Mouse (Mus musculus) kidney, adult 9 months (tissue): ENCODE data around the gene Olfr351.

Experiments used
- DNase-seq: peaks from one replicate; pipeline ENCODE4 v3.0.0; 2022

Olfr351 gene

DNA sequence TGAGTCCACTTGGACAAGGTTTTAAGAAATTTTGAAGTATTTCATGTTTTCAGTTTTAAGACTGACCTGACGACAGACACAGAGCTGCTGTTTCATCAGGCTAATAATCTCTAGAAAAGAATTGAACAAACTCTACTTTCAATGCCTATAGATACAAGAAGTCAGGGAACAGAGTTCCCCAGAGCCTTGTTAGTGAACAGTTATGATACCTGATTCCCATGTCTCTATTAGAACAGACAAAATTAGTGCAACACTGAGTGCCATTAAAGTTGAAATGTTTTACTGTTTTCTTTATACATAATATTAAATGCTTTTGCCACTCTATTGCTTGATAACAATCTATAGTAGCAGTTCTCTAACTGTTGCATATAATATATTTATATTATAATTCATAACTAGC is at the start of gene Olfr351:
Gene Olfr351 (minus strand): TSS at position 101 of the 400 bp plus-strand sequence.
- DNase-seq, result no peak

DNA sequence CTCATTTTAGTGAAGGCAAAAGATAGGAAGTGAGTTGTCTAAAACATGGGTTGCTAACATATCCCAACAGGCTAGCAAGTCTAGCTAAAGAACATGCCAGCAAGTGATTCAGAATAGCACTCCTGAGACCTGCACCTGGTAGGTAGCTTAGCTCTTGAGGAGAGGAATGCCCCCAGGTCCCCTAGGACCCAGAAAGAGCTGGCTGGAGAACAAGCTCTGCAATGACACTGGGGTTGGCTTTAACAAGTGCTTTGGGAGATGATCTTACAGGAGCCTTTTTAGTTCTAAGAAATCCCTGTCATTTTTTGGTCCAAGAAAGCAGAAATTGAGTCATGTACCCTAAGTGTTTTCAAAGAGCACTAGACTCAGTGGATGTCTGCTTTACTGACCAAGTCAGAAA is 42.9 kb upstream of the Olfr351 start, which contains the start of gene Olfr354:
Gene Olfr354 (plus strand): TSS at position 301 of the 400 bp plus-strand sequence.
- no peak for DNase-seq

DNA sequence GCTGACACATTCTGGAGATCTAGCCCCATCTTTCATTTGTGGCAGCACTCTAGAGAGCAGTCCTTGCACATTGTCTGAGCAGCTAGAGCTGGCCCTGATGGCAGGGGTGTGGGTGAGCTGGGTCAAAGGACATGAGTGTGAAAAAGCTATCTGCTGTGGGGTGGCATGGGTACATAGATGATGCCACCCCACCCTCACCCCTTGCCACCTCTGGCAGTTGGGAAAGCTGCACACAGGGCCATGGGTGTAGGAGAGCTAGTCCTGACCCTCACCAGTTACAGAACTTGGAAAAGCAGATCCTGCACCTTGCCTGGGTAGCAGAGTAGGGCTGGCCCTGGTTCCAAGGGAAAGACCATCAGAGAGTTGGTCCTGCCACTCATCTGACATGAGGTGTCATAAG is 34.7 kb upstream of the Olfr351 start:
- DNase-seq, result no peak

DNA sequence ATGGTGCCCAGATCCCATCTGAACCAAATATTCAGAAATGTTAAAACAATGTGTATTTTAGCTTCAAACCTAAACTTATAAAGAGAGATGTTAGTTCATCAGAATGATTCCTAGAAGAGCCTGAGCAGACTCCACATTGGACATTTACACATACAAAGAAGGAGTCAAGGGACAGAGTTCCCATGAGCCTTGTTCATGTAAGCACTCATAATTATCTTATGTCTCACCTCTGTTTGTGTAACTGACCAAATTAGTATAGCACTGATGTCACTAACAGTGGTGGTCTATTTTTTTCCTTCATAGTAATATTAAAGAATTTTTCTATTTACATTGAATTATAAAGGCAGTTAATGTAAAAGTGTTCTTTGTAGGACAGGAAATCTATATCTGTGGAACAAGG is 30.4 kb upstream of the Olfr351 start, which contains the start of gene Olfr353:
Gene Olfr353 (minus strand): TSS at position 101 of the 400 bp plus-strand sequence.
- no peak for DNase-seq

DNA sequence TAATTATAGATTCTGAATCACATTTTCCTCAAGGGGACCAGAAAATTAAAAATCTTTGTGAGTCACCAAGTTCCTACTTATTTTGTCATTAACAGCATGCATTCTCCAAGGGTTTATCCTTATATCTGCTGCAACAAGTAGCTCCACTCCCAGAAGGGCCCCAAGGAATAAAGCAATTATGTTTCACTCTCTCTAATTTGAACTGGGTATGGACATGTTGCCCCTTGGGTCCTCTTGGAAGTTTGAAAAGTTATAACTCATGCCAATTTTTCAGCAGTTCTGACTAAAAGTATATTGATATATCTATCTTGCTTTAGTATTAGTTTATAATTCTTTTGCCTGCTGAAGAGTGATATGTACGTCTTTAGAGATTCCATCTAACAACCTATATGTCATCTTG is 5.7 kb upstream of the Olfr351 start, which contains the start of gene Olfr352:
Gene Olfr352 (plus strand): TSS at position 301 of the 400 bp plus-strand sequence.
- no peak for DNase-seq

DNA sequence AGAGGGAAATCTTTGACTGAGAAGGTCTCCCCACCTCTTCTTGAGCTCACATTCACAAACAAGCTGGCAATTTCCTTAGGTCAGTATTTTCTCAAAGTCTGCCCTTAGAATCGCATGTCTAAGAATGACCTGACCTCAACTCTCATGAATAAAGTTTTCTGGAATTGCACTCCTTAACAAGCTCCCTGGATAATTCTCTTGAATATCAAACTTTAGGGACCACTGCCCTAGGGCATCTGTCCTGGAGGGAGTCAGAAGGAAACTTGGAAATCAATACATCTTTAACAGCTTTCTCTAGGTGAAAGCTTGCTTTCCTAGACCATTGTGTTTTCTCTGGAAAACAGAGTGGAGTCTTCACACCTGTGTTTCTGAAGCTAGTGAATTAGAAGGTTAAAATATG is 16.4 kb downstream of the Olfr351 start, which contains the start of gene Olfr350:
Gene Olfr350 (plus strand): TSS at position 301 of the 400 bp plus-strand sequence.
- DNase-seq, result no peak

DNA sequence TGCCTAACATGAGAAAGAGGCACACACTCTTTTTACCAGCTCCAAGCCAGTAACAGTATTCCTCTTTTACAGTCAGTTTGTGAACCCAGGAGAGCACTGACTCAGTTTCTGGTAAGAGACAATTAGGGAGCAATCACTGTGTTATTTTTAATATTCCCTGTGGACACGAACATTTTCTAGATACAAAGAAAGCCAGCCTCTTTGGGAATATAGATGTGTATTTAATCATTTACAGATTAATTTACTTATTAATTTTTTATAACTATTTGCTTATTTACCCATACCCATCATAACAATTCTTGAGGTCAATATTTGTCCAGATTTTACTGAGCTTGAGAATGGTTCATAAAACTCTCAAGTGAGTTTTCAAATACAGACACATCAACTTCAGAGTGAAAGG is 45.5 kb downstream of the Olfr351 start, which contains the start of gene Olfr3:
Gene Olfr3 (minus strand): TSS at position 101 of the 400 bp plus-strand sequence.
- no peak for DNase-seq
